Mouse (Mus musculus) megakaryocyte, embryonic 14.5 days (primary cell): ENCODE measurements at regions not wholly inside any gene's neighbourhood (a gene's known extent, or its start where the extent isn't known, plus 50 kb on each side); places are given as distances from the start of the nearest gene placed in this dataset.

Experiments used
- H3K27me3 ChIP-seq: replicated peaks from 2 replicates; pipeline ENCODE3; 2012; ENCODE audit warnings: inconsistent platforms
- H3K36me3 ChIP-seq: replicated peaks from 2 replicates; pipeline ENCODE3; 2012; ENCODE audit warnings: low read length, inconsistent platforms, mixed read lengths
- H3K4me1 ChIP-seq: 2 replicates; pipeline ENCODE4 v1.6.1; 2012; ENCODE audit warnings: inconsistent platforms
- H3K4me3 ChIP-seq: replicated peaks from 2 replicates; pipeline ENCODE3; 2012; ENCODE audit warnings: moderate library complexity, mild to moderate bottlenecking, inconsistent platforms
- H3K9me3 ChIP-seq: 2 replicates; pipeline ENCODE4 v1.6.1; 2012; ENCODE audit warnings: inconsistent platforms
- FLI1 ChIP-seq: IDR thresholded peaks from 2 replicates; pipeline ENCODE4 v1.6.1; 2012; ENCODE audit warnings: low read length, inconsistent platforms, mixed read lengths
- GATA1 ChIP-seq: IDR thresholded peaks from 3 replicates; pipeline ENCODE4 v1.6.1; 2012; ENCODE audit warnings: mixed read lengths, low read length, inconsistent platforms, borderline replicate concordance

- Histone ChIP-seq H3K4me1 (no peaks in the 10 kb centered on the region), H3K27me3 (peaks cover 6% of the 10 kb centered on the region), H3K9me3 (no peaks in the 10 kb centered on the region), H3K36me3 (no peaks in the 10 kb centered on the region), H3K4me3 (no peak overlapping the region)
- TF ChIP-seq FLI1 (no peak), GATA1 (no peak)
Measured at GRCm38 (mm10) chr7:67895166-67895565, 57.5 kb upstream of the Igf1r start.

GRCm38 (mm10) chr7:67892917-67893316 lies 59.7 kb upstream of the Igf1r start:
- H3K27me3 ChIP-seq = peaks cover 6% of the 10 kb centered on the region
- H3K4me1 ChIP-seq = no peaks in the 10 kb centered on the region

GRCm38 (mm10) chr7:67883040-67883439 lies 69.6 kb upstream of the Igf1r start:
- Histone ChIP-seq H3K36me3 (no peaks in the 10 kb centered on the region), H3K4me1 (no peaks in the 10 kb centered on the region; the same call in 1 of the 2 replicates), H3K27me3 (peaks cover 10% of the 10 kb centered on the region), H3K9me3 (peaks cover 9% of the 10 kb centered on the region; the same call in 1 of the 2 replicates), H3K4me3 (no peak overlapping the region)
- no peak for TF ChIP-seq FLI1
- no peak for TF ChIP-seq GATA1

More at GRCm38 (mm10) chr7:67892917-67893316, 59.7 kb upstream of the Igf1r start:
- no peaks in the 10 kb centered on the region for H3K9me3 ChIP-seq
- H3K4me3 ChIP-seq = no peak overlapping the region
- TF ChIP-seq FLI1 (no peak), GATA1 (no peak)
- no peaks in the 10 kb centered on the region for H3K36me3 ChIP-seq

- Histone ChIP-seq H3K4me3 (no peak overlapping the region), H3K36me3 (no peaks in the 10 kb centered on the region), H3K9me3 (peaks cover 9% of the 10 kb centered on the region; the same call in 1 of the 2 replicates), H3K27me3 (peaks cover 10% of the 10 kb centered on the region), H3K4me1 (no peaks in the 10 kb centered on the region; the same call in 1 of the 2 replicates)
- TF ChIP-seq FLI1 (no peak), GATA1 (no peak)
Measured at GRCm38 (mm10) chr7:67882606-67883005, 70.0 kb upstream of the Igf1r start.

- Histone ChIP-seq H3K27me3 (peaks cover 10% of the 10 kb centered on the region), H3K9me3 (peaks cover 9% of the 10 kb centered on the region; the same call in 1 of the 2 replicates), H3K4me1 (no peaks in the 10 kb centered on the region; the same call in 1 of the 2 replicates), H3K36me3 (no peaks in the 10 kb centered on the region), H3K4me3 (peak overlapping the region; percentile 52)
- TF ChIP-seq GATA1 = no peak
- TF ChIP-seq FLI1 = no peak
Measured at GRCm38 (mm10) chr7:67878226-67878625, 74.4 kb upstream of the Igf1r start.

- Histone ChIP-seq H3K4me3 (no peak overlapping the region), H3K4me1 (no peaks in the 10 kb centered on the region; the same call in 1 of the 2 replicates), H3K9me3 (peaks cover 9% of the 10 kb centered on the region; the same call in 1 of the 2 replicates), H3K27me3 (peaks cover 11% of the 10 kb centered on the region), H3K36me3 (no peaks in the 10 kb centered on the region)
- no peak for TF ChIP-seq GATA1
- no peak for TF ChIP-seq FLI1
Measured at GRCm38 (mm10) chr7:67877587-67877986, 75.0 kb upstream of the Igf1r start.

- Histone ChIP-seq H3K27me3 (peaks cover 16% of the 10 kb centered on the region), H3K36me3 (no peaks in the 10 kb centered on the region), H3K4me1 (no peaks in the 10 kb centered on the region; the same call in 1 of the 2 replicates), H3K4me3 (no peak overlapping the region), H3K9me3 (peaks cover 25% of the 10 kb centered on the region)
- TF ChIP-seq FLI1 (no peak), GATA1 (no peak)
Measured at GRCm38 (mm10) chr7:67854080-67855022, 94.8 kb upstream of the Synm start.

- TF ChIP-seq GATA1 = no peak
- TF ChIP-seq FLI1 = no peak
- Histone ChIP-seq H3K9me3 (peaks cover 30% of the 10 kb centered on the region), H3K36me3 (no peaks in the 10 kb centered on the region), H3K4me3 (no peak overlapping the region), H3K27me3 (peaks cover 31% of the 10 kb centered on the region), H3K4me1 (peaks cover 3% of the 10 kb centered on the region; the same call in 1 of the 2 replicates)
Measured at GRCm38 (mm10) chr7:67852859-67853258, 93.3 kb upstream of the Synm start.

GRCm38 (mm10) chr7:67849509-67849862 lies 89.9 kb upstream of the Synm start:
- Histone ChIP-seq H3K27me3 (peaks cover 50% of the 10 kb centered on the region), H3K4me3 (no peak overlapping the region), H3K4me1 (peaks cover 3% of the 10 kb centered on the region; the same call in 1 of the 2 replicates), H3K36me3 (no peaks in the 10 kb centered on the region), H3K9me3 (peaks cover 30% of the 10 kb centered on the region)
- TF ChIP-seq FLI1 = no peak
- TF ChIP-seq GATA1 = no peak
